Mouse (Mus musculus): Measurements from ENCODE around the gene Ampd3. TPM values are rescaled to one million over a fixed set of nuclear protein-coding genes. Genes with fewer than 3 reads are reported as not detected.
A peak's percentile ranks its signal among the peaks of the same experiment; 100 is the strongest.

Gene Ampd3
- polyA plus RNA-seq, 1 experiment from 2014 or later, result 1.9 TPM

DNA sequence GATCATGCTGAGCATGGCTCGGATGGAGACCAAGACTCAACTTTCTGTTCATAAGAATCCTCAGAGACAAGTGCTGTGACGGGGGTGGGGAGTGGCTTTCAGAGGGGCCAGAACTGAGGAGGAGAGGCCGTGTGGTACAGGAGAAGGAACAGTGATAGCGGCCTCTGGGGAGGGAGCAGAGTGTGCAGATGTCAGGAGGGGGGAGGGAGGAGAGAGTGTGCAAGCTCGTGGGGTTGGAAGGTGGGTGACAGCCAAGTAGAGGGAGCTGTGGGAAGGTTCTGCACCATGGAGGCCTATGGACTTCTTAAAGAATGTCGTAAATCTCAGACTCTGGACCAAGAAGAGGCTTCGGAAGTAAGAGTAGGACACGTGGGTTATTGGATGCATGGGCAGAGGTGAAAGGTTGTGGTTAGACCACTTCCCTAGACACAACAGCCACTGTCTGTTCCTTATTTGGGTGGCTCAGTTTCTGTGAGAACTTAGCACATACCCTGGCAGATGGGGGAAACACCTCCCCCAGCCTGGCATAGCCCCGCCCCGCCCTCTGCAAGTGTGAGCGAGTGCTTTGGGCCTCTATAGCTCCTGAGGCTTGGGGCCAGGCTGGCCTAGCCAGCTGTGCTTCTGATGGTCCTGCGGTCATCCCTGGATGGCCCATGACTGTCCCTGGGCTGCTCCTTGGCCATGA lies 28.5 kb downstream of the Ampd3 start:
- Histone ChIP-seq H3K4me3 (ENCODE audit: low read depth, low read length) (no peak overlapping the region), H3K27ac (ENCODE audit: low read depth) (no peak overlapping the region), H3K9ac (ENCODE audit: low read length) (no peak overlapping the region), H3K27me3 (replicated peaks; ENCODE audit: control insufficient read depth, insufficient read depth, low read length) (no peaks in the 10 kb centered on the region), H3K4me2 (ENCODE audit: low read length) (no peak overlapping the region), H3K9me3 (ENCODE audit: control insufficient read depth, low read length) (no peaks in the 10 kb centered on the region), H3K36me3 (ENCODE audit: control insufficient read depth, insufficient read depth, low read length) (no peaks in the 10 kb centered on the region), H3K4me1 (replicated peaks; ENCODE audit: control insufficient read depth, insufficient read depth, low read length) (no peaks in the 10 kb centered on the region; the same call in 1 of the 2 replicates)
- ATAC-seq (replicated peaks; ENCODE audit: low FRiP score, low TSS enrichment, low read depth) (no peak), DNase-seq (ENCODE audit: low spot score) (no peak)
- WGBS, result 69% methylated on average over 12 of the region's 12 CpGs

DNA sequence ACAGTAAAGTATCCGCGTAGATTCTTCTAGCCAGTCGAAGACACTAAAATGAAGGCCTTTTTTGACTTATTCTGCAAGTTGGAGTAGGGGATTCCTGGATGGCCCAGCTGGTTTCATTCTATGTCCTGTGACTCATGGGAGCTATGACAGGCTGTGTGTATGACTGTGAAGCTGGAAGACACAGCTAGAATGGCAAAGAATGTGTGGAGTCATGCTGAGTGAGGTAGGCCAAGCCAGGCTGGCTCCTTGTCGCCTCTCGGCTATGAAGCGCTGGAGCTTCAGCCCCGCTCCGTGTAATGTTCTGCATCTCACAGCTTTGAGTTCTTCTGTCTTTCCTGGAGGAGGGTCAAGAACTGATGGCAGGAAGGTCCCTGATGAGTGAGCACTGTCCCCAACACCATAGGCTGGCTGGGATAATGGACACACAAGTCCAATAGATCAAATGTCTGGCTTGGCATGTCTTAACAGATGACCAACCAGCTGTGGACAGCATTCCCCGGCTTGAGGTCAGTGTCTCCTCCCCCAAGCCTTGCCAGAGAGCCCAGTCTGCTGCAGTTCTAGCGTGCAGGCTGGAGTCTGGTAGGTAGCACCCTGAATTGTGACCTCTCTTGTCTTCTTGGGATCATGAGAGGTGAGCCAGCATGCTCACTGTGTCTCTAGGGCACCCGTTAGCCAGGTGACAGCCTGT lies 29.9 kb downstream of the Ampd3 start:
- H3K4me2 ChIP-seq (ENCODE audit: low read length), result no peak overlapping the region
- 79% methylated on average over 11 of the region's 11 CpGs for WGBS
- H3K27me3 ChIP-seq (replicated peaks; ENCODE audit: control insufficient read depth, insufficient read depth, low read length), result no peaks in the 10 kb centered on the region
- ATAC-seq (replicated peaks; ENCODE audit: low FRiP score, low TSS enrichment, low read depth) (no peak), DNase-seq (ENCODE audit: low spot score) (no peak)
- no peak overlapping the region for H3K9ac ChIP-seq (ENCODE audit: low read length)
- no peaks in the 10 kb centered on the region; the same call in 1 of the 2 replicates for H3K4me1 ChIP-seq (replicated peaks; ENCODE audit: control insufficient read depth, insufficient read depth, low read length)
- no peaks in the 10 kb centered on the region for H3K36me3 ChIP-seq (ENCODE audit: control insufficient read depth, insufficient read depth, low read length)
- H3K27ac ChIP-seq (ENCODE audit: low read depth), result no peak overlapping the region
- no peaks in the 10 kb centered on the region for H3K9me3 ChIP-seq (ENCODE audit: control insufficient read depth, low read length)
- H3K4me3 ChIP-seq (ENCODE audit: low read depth, low read length), result no peak overlapping the region

DNA sequence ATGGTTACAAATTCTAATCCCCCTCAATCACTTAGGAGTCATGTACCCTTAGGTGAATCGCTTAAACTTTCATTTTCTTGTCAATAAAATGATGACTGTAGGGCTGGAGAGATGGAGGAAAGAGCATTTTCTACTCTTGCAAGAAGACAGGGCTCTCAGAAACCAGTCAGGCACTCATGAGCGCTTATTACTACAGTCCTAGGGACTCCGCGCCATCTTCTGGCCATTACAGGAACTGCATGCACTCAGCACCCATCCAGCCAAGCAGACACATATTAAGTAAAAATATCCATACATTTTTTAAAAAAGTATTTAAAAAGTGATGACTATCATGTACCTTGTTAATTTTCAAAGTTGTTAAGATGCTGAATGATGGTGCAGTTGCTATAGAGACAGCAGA lies 33.0 kb downstream of the Ampd3 start:
- Histone ChIP-seq H3K9me3 (ENCODE audit: control insufficient read depth, low read length) (no peaks in the 10 kb centered on the region), H3K4me1 (replicated peaks; ENCODE audit: control insufficient read depth, insufficient read depth, low read length) (no peaks in the 10 kb centered on the region), H3K9ac (ENCODE audit: low read length) (no peak overlapping the region), H3K4me3 (ENCODE audit: low read depth, low read length) (no peak overlapping the region), H3K27me3 (replicated peaks; ENCODE audit: control insufficient read depth, insufficient read depth, low read length) (no peaks in the 10 kb centered on the region), H3K4me2 (ENCODE audit: low read length) (no peak overlapping the region), H3K27ac (ENCODE audit: low read depth) (no peak overlapping the region), H3K36me3 (ENCODE audit: control insufficient read depth, insufficient read depth, low read length) (no peaks in the 10 kb centered on the region)
- 5% methylated on average over 4 of the region's 4 CpGs for WGBS
- ATAC-seq (replicated peaks; ENCODE audit: low FRiP score, low TSS enrichment, low read depth) (0 out of 2 replicates have a peak, but pooled peaks have one; percentile 33), DNase-seq (ENCODE audit: low spot score) (peak; percentile 91)

DNA sequence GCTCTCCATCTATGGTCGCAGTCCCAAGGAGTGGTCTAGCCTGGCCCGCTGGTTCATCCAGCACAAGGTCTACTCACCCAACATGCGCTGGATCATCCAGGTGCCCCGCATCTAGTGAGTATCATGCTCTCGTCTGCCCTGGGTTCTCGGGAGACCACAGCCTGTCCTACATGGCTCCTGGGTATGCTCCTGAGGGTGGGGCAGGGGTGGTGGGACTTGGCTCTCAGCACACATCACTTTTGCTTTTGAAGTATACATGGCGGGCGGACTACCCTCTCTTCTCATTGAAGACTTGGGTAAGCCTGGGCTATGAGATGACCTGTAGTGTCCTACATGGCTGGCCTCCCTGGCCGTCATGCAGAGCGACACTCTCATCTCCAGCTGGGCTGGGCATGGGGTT lies 35.1 kb downstream of the Ampd3 start:
- Histone ChIP-seq H3K27ac (ENCODE audit: low read depth) (no peak overlapping the region), H3K9me3 (ENCODE audit: control insufficient read depth, low read length) (no peaks in the 10 kb centered on the region), H3K9ac (ENCODE audit: low read length) (no peak overlapping the region), H3K36me3 (ENCODE audit: control insufficient read depth, insufficient read depth, low read length) (no peaks in the 10 kb centered on the region), H3K27me3 (replicated peaks; ENCODE audit: control insufficient read depth, insufficient read depth, low read length) (no peaks in the 10 kb centered on the region), H3K4me2 (ENCODE audit: low read length) (no peak overlapping the region), H3K4me3 (ENCODE audit: low read depth, low read length) (no peak overlapping the region), H3K4me1 (replicated peaks; ENCODE audit: control insufficient read depth, insufficient read depth, low read length) (no peaks in the 10 kb centered on the region)
- no peak for DNase-seq (ENCODE audit: low spot score)
- no peak for ATAC-seq (replicated peaks; ENCODE audit: low FRiP score, low TSS enrichment, low read depth)
- WGBS, result 92% methylated on average over 10 of the region's 10 CpGs

- no peaks in the 10 kb centered on the region for H3K27me3 ChIP-seq (replicated peaks; ENCODE audit: control insufficient read depth, insufficient read depth, low read length)
- H3K36me3 ChIP-seq (ENCODE audit: control insufficient read depth, insufficient read depth, low read length), result no peaks in the 10 kb centered on the region
- H3K9me3 ChIP-seq (ENCODE audit: control insufficient read depth, low read length), result no peaks in the 10 kb centered on the region
- 72% methylated on average over 3 of the region's 3 CpGs for WGBS
- no peak overlapping the region for H3K9ac ChIP-seq (ENCODE audit: low read length)
- no peaks in the 10 kb centered on the region for H3K4me1 ChIP-seq (replicated peaks; ENCODE audit: control insufficient read depth, insufficient read depth, low read length)
- DNase-seq (ENCODE audit: low spot score) (no peak), ATAC-seq (replicated peaks; ENCODE audit: low FRiP score, low TSS enrichment, low read depth) (no peak)
- H3K27ac ChIP-seq (ENCODE audit: low read depth), result no peak overlapping the region
- no peak overlapping the region for H3K4me3 ChIP-seq (ENCODE audit: low read depth, low read length)
- no peak overlapping the region for H3K4me2 ChIP-seq (ENCODE audit: low read length)
These were observed 36.3 kb downstream of the Ampd3 start for GRCm38 (mm10) chr7:110804266-110804665.

DNA sequence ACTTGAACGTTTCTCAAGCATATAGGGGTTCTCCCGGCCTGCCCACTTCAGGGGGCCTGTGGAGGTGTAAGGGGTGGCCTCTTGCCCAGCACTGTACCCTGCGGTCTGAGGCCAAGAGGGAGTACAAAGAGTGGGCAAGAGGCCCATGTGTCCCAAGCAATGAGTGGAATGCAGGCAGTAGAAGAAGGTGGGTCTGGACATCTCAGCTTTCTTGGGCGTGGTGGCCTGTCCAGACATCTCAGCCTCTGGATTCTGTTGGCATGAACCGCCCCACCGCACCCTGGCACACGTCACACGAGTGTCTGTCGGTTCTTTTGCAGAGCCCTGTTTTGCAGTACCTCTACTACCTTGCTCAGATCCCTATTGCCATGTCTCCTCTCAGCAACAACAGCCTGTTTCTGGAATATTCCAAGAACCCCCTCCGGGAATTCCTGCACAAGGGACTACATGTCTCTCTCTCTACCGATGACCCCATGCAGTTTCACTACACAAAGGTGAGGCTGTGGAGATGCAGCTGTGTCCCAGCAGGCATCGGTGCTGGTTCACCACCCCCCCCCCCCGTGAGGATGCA lies 39.5 kb downstream of the Ampd3 start:
- no peak for ATAC-seq (replicated peaks; ENCODE audit: low FRiP score, low TSS enrichment, low read depth)
- no peak for DNase-seq (ENCODE audit: low spot score)
- peaks cover 8% of the 10 kb centered on the region for H3K36me3 ChIP-seq (ENCODE audit: control insufficient read depth, insufficient read depth, low read length)
- no peak overlapping the region for H3K4me3 ChIP-seq (ENCODE audit: low read depth, low read length)
- H3K27me3 ChIP-seq (replicated peaks; ENCODE audit: control insufficient read depth, insufficient read depth, low read length), result no peaks in the 10 kb centered on the region
- H3K27ac ChIP-seq (ENCODE audit: low read depth), result no peak overlapping the region
- H3K4me1 ChIP-seq (replicated peaks; ENCODE audit: control insufficient read depth, insufficient read depth, low read length), result no peaks in the 10 kb centered on the region
- WGBS, result 91% methylated on average over 13 of the region's 13 CpGs
- H3K4me2 ChIP-seq (ENCODE audit: low read length), result no peak overlapping the region
- no peaks in the 10 kb centered on the region for H3K9me3 ChIP-seq (ENCODE audit: control insufficient read depth, low read length)
- H3K9ac ChIP-seq (ENCODE audit: low read length), result no peak overlapping the region

DNA sequence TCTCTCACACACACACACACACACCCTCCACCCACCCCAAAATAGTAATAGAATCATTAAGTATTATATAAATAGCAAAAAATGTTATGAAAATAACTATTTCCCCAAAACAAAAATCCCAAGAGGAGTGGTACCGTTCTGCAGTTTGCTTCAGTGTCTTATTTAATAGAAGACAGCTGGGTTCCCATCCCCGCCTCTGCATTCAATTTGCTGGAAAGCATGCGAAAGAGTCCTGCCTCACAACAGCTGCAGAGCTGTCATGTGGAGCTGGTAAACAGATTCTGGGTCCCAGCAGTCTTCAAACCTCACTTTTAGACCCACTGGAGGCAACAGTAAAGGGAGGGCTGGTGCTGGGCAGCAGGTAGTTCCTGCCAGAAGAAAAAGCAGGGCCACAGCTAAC lies 41.0 kb downstream of the Ampd3 start:
- Histone ChIP-seq H3K4me1 (replicated peaks; ENCODE audit: control insufficient read depth, insufficient read depth, low read length) (no peaks in the 10 kb centered on the region), H3K27ac (ENCODE audit: low read depth) (no peak overlapping the region), H3K9me3 (ENCODE audit: control insufficient read depth, low read length) (no peaks in the 10 kb centered on the region), H3K4me3 (ENCODE audit: low read depth, low read length) (no peak overlapping the region), H3K9ac (ENCODE audit: low read length) (no peak overlapping the region), H3K36me3 (ENCODE audit: control insufficient read depth, insufficient read depth, low read length) (peaks cover 15% of the 10 kb centered on the region), H3K27me3 (replicated peaks; ENCODE audit: control insufficient read depth, insufficient read depth, low read length) (no peaks in the 10 kb centered on the region), H3K4me2 (ENCODE audit: low read length) (no peak overlapping the region)
- no peak for DNase-seq (ENCODE audit: low spot score)
- WGBS, result 47% methylated on average over 3 of the region's 3 CpGs
- no peak for ATAC-seq (replicated peaks; ENCODE audit: low FRiP score, low TSS enrichment, low read depth)

GRCm38 (mm10) chr7:110809585-110810557 lies 41.9 kb downstream of the Ampd3 start:
- ATAC-seq (replicated peaks; ENCODE audit: low FRiP score, low TSS enrichment, low read depth), result no peak; the same call in 1 of the 2 replicates

More at GRCm38 (mm10) chr7:110809585-110810557, 41.9 kb downstream of the Ampd3 start:
- Histone ChIP-seq H3K9me3 (ENCODE audit: control insufficient read depth, low read length) (no peaks in the 10 kb centered on the region), H3K4me2 (ENCODE audit: low read length) (no peak overlapping the region), H3K36me3 (ENCODE audit: control insufficient read depth, insufficient read depth, low read length) (peaks cover 15% of the 10 kb centered on the region), H3K4me3 (ENCODE audit: low read depth, low read length) (no peak overlapping the region), H3K4me1 (replicated peaks; ENCODE audit: control insufficient read depth, insufficient read depth, low read length) (no peaks in the 10 kb centered on the region), H3K27ac (ENCODE audit: low read depth) (no peak overlapping the region), H3K9ac (ENCODE audit: low read length) (no peak overlapping the region), H3K27me3 (replicated peaks; ENCODE audit: control insufficient read depth, insufficient read depth, low read length) (no peaks in the 10 kb centered on the region)
- DNase-seq (ENCODE audit: low spot score), result no peak
- 85% methylated on average over 18 of the region's 18 CpGs for WGBS
